Mouse (Mus musculus): ENCODE data around the gene Gm42669.

Gm42669 gene

DNA sequence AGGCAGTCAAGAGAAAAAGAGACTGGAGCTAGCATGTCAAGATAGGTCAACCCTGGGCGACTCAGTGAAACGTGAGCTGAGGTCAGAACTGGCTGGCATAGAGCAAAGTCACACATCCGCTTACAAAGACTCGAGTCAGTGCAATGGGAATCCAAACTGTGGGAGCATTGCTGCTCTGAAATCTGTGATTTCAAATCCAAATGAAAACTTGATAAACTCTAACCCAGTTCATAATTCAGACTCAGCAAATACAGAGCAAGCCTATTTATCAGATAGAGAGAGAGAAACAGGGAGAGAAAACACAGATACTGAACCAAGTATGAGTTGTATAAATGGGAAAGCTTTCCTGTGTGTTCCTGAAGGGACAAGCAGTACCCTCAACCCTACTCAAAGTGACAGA is at the start of gene Gm42669:
Gene Gm42669, plus strand, starts transcription at position 301 of the 400 bp plus-strand sequence.
- no peak for DNase-seq (ENCODE audit: low spot score)

- peak; percentile 53 for DNase-seq (ENCODE audit: low spot score)
Measured at GRCm38 (mm10) chr5:107462147-107463076, 45.0 kb upstream of the Gm42669 start.

GRCm38 (mm10) chr5:107466501-107466900 is 40.9 kb upstream of the Gm42669 start:
- DNase-seq (ENCODE audit: low spot score): no peak

DNA sequence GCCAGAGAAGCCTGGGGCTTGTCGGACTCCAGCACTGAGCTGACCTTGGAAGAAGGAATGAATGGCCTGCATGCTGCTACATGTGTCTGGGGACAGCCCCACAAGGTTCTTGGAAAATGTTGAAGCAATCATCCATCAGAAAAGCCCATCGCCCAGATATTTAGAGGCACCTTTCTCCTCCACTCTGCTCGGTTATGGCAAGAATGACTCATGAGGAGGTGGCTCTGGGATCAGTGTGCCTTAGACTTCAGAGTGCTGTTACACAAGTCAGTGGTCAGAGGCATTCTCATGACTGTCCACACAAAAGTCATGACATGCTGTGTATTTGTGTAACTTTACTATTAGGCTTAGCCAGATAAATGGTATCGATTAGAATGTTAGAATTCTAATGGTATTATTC is 40.3 kb upstream of the Gm42669 start:
- no peak for DNase-seq (ENCODE audit: low spot score)

DNA sequence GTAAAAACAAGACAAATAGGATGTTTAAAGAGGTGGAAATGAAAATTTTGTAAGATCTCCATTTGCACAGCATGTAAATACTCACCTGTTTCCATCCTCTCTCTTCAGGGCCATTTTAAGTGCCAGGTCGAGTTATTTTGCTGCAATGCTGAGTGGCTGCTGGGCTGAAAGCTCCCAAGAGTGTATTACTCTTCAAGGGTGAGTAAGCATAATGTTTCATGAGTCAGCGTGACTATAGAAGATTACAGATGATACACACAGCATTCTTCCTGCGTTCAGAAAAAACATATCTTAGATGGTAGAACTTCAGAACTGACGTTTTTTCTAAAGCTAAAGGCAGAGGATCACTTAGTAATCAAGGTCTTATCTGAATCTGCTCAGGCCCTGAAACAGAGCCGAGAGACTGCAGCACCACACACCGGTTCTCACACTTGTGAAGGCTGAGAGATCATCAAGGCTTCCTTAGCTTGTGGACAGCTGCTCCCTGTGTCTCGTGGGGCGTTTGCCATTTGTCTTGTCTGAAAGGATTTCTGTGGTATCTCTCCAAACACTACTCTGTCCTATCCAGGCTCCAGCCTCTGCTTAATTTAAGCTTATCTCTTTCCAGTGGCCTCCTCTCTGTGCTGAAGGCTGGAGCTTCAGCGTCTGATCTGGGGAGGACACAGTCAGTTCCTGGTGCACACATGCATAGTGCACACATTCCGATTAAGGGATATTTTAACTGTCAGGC is 36.7 kb upstream of the Gm42669 start:
- DNase-seq (ENCODE audit: low spot score): peak; percentile 69

DNA sequence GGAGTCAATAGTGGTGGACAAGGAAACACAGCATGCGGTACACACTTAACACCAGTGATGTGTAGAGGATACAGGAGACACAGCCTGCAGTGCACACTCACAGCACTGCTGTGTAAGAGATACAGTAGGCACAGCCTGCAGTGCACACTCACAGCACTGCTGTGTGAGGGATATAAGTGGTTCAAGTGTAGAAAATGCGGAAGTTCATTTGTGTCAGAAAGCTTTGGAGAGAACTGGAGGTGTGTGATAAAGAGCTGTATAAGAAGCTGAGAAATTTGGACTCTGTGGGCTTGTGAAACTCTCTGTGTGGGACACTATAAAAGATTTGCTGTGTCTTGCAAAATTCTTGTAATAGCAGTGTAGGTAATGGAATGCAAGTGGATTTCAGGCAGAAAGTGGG is 27.2 kb upstream of the Gm42669 start:
- no peak for DNase-seq (ENCODE audit: low spot score)

DNA sequence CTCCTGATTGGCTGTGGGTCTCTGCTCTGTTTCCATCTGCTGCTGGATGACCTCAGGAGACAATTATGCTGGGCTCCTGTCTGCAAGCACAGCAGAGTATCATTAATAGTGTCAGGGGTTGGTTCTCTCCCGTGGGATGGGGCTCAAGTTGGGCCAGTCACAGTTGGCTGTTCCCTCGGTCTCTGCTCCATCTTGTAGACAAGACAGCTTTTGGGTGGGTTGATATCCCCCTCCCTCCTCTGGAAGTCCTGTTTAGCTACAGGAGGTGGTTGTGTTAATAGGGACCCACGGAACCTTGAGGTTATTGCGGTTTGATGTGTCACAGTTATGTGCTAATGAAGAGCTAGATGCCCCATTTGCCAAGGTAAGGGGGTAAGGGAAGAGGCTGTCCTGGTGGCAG is 18.4 kb upstream of the Gm42669 start:
- DNase-seq (ENCODE audit: low spot score): no peak

DNA sequence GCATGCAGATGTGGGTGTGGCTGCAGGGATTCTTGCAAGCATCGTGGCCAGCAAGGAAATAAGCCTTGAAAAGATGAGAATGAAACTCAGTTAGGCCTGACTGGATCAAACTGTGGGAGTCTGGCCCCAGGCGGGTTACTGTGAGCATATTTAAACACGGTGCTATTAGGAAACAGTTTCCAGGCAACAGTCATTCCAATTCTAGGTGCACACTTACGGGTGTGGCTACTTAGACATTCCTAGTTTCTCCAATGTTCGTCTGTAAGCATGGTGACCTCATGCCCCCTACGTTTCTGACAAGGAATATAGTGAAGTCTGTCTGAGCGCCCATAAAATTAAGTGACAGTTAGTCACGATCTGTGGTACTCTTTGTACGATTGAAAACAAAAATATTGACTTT is 16.4 kb upstream of the Gm42669 start:
- no peak for DNase-seq (ENCODE audit: low spot score)

- no peak for DNase-seq (ENCODE audit: low spot score)
Measured at GRCm38 (mm10) chr5:107492471-107492870, 14.9 kb upstream of the Gm42669 start.

GRCm38 (mm10) chr5:107494759-107495158 is 12.7 kb upstream of the Gm42669 start:
- no peak for DNase-seq (ENCODE audit: low spot score)

GRCm38 (mm10) chr5:107496047-107496446 is 11.4 kb upstream of the Gm42669 start:
- DNase-seq (ENCODE audit: low spot score): no peak

DNA sequence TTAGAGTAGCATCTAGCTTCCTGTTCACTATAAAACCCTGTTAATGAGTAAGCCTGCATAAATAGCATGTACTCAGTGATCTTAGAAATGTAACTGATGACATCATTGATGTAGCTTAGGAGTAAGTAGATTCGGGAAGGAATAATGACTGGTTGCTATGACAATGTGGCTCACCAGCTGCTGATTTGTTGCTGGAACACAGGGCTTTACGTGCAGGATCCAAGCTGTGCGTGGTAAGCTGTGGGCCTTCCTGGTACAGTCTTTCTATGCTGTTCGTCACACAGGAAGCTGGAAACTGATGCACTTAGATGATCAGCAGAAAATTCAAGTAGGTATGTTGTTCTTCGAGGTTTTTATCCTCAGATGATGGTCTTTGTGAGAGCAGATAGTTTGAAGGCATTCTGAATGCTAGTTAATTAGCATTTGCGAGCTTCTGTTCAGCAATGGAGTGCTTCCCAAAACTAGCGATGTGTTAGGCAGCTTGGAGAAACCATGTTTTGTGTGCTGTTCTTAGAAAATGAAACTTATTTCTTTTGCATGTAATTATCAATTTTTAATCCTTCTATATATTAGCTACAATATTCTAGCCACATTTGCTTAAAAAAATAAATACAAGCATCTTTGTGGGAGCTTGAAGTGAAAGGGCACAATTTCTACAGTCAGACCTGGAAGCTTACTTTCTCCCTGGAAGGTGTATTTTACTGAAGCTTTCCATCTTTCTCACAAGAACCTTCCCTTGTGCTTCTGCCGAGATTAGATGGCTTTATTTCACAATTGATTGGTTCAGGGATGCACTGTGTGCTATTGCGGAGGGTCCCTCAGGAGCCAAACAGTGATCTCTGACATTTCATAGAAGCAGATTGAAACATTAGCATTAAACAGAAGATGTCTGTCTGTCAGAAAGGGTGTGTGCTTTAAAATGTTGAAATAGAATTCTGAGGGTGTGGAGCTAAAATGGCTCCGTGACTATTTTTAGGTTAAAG is 9.6 kb upstream of the Gm42669 start:
- no peak for DNase-seq (ENCODE audit: low spot score)

GRCm38 (mm10) chr5:107498806-107499310 is 8.6 kb upstream of the Gm42669 start:
- no peak for DNase-seq (ENCODE audit: low spot score)

DNA sequence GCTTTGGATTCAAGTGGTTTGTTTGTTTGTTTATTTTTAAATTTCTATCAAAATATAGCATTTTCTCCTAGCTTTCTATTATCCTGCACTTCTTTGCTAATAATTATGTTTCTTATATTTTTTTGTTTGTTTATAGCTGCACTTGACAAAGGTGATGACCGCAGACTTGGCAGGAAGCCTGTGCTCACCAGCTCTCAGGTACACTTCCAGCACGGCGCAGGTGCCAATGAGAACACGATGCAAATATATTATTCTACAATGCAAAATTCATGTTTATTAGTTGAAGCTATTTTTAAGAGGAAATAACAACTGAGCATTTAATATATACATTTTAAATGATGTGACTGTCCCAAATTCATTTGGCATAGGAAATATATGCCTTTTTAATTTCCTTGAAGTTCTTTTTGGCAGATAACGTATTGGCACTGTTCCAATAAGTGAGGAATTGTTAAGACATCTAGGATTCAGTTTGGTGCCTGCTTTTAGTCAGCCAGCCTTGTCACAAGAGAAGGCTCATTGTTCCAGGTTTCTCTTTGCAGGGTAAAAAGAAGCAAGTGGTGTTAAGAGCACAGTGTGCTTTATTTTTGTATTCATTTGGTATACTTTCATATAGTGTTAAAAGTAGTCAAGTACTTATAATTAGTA is 7.4 kb upstream of the Gm42669 start:
- no peak for DNase-seq (ENCODE audit: low spot score)

GRCm38 (mm10) chr5:107500741-107501140 is 6.7 kb upstream of the Gm42669 start:
- DNase-seq (ENCODE audit: low spot score): no peak

GRCm38 (mm10) chr5:107510503-107510902 is 3.1 kb downstream of the Gm42669 start:
- DNase-seq (ENCODE audit: low spot score): no peak

- DNase-seq (ENCODE audit: low spot score): no peak
Measured at GRCm38 (mm10) chr5:107511326-107511725, 3.9 kb downstream of the Gm42669 start.

DNA sequence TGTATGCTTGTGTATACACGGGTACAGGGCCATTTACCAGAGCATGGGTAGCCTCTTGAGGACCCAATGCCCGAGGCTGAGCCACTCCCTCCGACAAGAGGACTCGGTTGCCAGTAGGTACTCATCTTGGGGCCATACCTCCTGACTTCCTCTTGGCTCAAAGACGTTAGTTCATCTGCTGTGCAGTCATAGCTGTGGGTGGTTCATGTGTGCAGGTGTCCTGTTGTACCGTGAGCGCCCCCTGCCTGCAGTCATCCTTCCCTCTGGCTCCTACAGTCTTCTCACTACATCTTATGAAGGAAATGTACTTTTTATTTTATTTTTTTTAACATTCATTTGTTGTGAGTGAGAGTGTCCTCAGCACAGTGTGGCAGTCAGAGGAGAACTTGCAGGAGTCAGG is 6.2 kb downstream of the Gm42669 start:
- peak; percentile 62 for DNase-seq (ENCODE audit: low spot score)

DNA sequence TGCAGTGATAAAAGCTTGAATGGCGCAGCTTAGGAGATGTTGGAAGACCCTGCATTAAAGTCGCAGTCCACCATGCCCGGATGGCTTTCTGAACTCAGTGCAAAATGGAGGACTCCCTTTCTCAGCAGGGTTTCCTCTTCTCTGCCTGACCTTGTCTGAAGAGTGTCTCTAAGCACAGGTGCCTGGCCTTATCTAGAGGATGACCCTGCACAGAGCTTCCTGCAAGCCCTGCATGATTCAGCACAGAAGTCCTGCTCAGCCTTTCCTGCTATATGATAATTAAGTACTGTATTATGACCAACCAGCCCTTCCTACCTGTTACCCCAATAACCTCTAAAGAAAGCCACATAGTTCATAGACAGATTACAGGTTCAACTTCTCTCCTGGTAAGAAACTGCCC is 8.0 kb downstream of the Gm42669 start:
- DNase-seq (ENCODE audit: low spot score): no peak

- no peak for DNase-seq (ENCODE audit: low spot score)
Measured at GRCm38 (mm10) chr5:107516087-107516486, 8.7 kb downstream of the Gm42669 start.

DNA sequence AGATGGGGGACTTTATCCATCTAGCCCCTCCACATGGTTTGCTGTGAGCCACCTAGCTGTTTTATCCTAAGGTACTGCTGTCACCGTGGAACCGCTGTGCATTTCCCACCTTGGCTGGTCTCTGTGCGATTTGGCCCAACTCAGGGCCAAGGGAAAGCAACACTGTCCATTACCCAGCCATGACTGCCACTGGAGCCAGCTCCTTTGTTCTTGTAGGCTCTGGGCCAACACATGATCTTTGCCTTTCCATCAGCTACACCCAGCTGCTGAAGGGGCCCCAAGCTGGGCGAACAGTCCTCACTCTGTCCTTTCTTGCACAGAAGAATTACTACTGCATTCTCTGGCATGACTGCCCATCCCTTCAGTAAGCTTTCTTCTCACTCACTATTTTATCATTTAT is 11.2 kb downstream of the Gm42669 start:
- DNase-seq (ENCODE audit: low spot score): no peak

Data from c-Kit-positive CD71-positive TER-119-positive erythroid progenitor cells, embryonic 14.5 days (primary cell).